Mouse (Mus musculus) neural tube, embryonic 14.5 days (tissue): ENCODE measurements around the gene Mrps23. TPM values are rescaled to one million over a fixed set of nuclear protein-coding genes. Genes with fewer than 3 reads are reported as not detected.

Experiments
- ATAC-seq: fragments of 200-750 bp; cut with Nextera tagmentation; 2 replicates; pipeline ENCODE4 v1.8.0; 2017; ENCODE audit warnings: low read depth, mild to moderate bottlenecking, moderate TSS enrichment, moderate library complexity
- H3K27ac ChIP-seq: fragments of 300-500 bp; sonication (generic); 2 replicates; pipeline ENCODE4 v1.5.1; 2014; ENCODE audit warnings: low read depth, mild to moderate bottlenecking, control low read depth, low read length, moderate library complexity, mixed read lengths
- H3K27me3 ChIP-seq: fragments of 300-500 bp; sonication (generic); 2 replicates; pipeline ENCODE4 v1.6.1; 2014; ENCODE audit warnings: low read length; ENCODE audit not compliant: control insufficient read depth, insufficient read depth
- H3K36me3 ChIP-seq: fragments of 300-500 bp; sonication (generic); 2 replicates; pipeline ENCODE4 v1.6.1; 2014; ENCODE audit warnings: low read length, mixed read lengths; ENCODE audit not compliant: control insufficient read depth, insufficient read depth
- H3K4me1 ChIP-seq: fragments of 300-500 bp; sonication (generic); 2 replicates; pipeline ENCODE4 v1.6.1; 2014; ENCODE audit warnings: low read length; ENCODE audit not compliant: control insufficient read depth, insufficient read depth
- H3K4me2 ChIP-seq: fragments of 300-500 bp; sonication (generic); 2 replicates; pipeline ENCODE4 v1.6.1; 2014; ENCODE audit warnings: mild to moderate bottlenecking, low read depth, low read length, control low read depth
- H3K4me3 ChIP-seq: fragments of 300-500 bp; sonication (generic); 2 replicates; pipeline ENCODE4 v1.5.1; 2014; ENCODE audit warnings: low read depth, low read length, control low read depth, mixed read lengths
- H3K9ac ChIP-seq: fragments of 300-500 bp; sonication (generic); replicated peaks from 2 replicates; pipeline ENCODE4 v1.6.1; 2014; ENCODE audit warnings: low read depth, mild to moderate bottlenecking, control low read depth, low read length, mixed read lengths
- H3K9me3 ChIP-seq: fragments of 300-500 bp; sonication (generic); 2 replicates; pipeline ENCODE4 v1.6.1; 2016; ENCODE audit warnings: low read length; ENCODE audit not compliant: control insufficient read depth
- WGBS: fragments of 180-500 bp; shearing (Covaris S2); extraction: QIAGEN DNeasy Blood & Tissue Kit; methylation state at CpG from one replicate; pipeline ENCODE4 v1.1.7; 2014; 5-methylcytosine and 5-hydroxymethylcytosine counted together
- polyA plus RNA-seq: library from polyadenylated mRNA; unstranded; fragments of >200 nt; fragmentation: Nextera tagmentation; extraction: Ambion mirVana; gene quantifications from 2 replicates; pipeline ENCODE4 v1.2.1, GENCODE M21; 2014

Gene Mrps23
- polyA plus RNA-seq, 1 experiment from 2014 or later: 63.7 TPM

DNA sequence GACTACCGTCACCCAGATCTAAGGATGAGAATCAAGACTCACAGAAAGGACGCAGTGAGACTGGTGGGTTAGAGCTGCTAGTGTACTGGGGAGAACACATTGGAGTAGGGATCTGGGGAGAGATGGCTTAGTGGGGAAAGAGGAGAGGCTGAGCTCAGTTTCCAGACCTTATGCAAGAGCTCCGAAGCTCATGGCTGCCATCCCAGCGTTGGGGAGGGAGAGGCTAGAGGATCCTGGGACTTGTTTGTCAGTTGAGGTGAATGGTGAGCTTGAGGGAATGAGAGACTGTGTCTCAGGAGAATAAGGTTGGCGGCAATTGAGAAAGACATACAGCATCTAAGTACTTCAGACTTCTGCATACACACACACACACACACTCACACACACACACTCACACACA is 44.4 kb downstream of the Mrps23 start:
- Histone ChIP-seq H3K27ac (no peak overlapping the region), H3K27me3 (no peaks in the 10 kb centered on the region), H3K4me2 (no peak overlapping the region), H3K4me1 (peaks cover 17% of the 10 kb centered on the region; the same call in 1 of the 2 replicates), H3K9me3 (no peaks in the 10 kb centered on the region), H3K36me3 (no peaks in the 10 kb centered on the region), H3K9ac (no peak overlapping the region), H3K4me3 (no peak overlapping the region)
- no peak for ATAC-seq
- 47% methylated on average over 5 of the region's 5 CpGs for WGBS

DNA sequence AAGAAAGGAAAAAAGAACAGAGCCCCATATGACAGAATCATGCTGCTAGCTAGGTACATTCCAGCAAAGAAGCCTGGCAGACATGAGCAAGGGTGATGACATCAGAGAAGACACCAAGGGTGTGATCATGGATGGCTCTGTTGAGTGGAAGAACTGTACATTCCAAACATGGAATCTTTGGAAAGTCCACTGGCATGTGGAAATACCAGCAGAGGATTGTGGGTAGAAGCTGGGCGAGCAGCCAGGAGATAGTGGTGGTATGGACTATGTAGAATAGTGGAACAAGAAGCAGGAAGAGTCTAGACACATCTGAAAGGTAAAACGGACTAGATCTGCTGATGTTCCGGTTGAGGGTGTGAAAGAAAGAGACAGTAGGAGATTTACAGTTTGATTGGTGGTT is 46.4 kb downstream of the Mrps23 start:
- Histone ChIP-seq H3K4me1 (peaks cover 17% of the 10 kb centered on the region; the same call in 1 of the 2 replicates), H3K9me3 (no peaks in the 10 kb centered on the region), H3K36me3 (no peaks in the 10 kb centered on the region), H3K4me2 (no peak overlapping the region), H3K4me3 (no peak overlapping the region), H3K9ac (no peak overlapping the region), H3K27me3 (no peaks in the 10 kb centered on the region), H3K27ac (no peak overlapping the region)
- WGBS: 93% methylated on average over 3 of the region's 3 CpGs
- no peak for ATAC-seq

DNA sequence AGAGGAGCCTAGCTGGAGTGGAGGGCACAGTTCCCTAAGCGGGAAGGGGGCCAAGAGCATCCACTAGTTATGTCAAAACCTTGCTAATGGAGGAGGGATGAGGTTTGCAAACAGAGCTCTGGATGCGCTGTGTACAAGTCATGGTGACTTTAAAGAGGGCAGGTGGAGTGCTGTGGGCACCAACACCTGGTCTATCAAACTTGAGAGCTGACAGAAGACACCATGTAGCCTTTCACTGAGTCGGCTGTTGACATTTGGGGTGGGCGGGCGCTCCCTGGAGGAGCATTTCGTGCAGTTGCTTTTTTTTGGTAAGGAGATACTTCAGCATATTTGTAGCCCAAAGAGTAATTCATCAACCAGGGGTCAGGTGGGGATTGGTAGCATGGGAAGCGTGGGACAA is 47.1 kb downstream of the Mrps23 start:
- H3K36me3 ChIP-seq: no peaks in the 10 kb centered on the region
- H3K9ac ChIP-seq: no peak overlapping the region
- H3K4me1 ChIP-seq: peaks cover 17% of the 10 kb centered on the region; the same call in 1 of the 2 replicates
- H3K27ac ChIP-seq: no peak overlapping the region
- WGBS: 55% methylated on average over 7 of the region's 7 CpGs
- no peak overlapping the region for H3K4me3 ChIP-seq
- H3K4me2 ChIP-seq: no peak overlapping the region
- no peaks in the 10 kb centered on the region for H3K27me3 ChIP-seq
- H3K9me3 ChIP-seq: no peaks in the 10 kb centered on the region
- ATAC-seq: no peak

DNA sequence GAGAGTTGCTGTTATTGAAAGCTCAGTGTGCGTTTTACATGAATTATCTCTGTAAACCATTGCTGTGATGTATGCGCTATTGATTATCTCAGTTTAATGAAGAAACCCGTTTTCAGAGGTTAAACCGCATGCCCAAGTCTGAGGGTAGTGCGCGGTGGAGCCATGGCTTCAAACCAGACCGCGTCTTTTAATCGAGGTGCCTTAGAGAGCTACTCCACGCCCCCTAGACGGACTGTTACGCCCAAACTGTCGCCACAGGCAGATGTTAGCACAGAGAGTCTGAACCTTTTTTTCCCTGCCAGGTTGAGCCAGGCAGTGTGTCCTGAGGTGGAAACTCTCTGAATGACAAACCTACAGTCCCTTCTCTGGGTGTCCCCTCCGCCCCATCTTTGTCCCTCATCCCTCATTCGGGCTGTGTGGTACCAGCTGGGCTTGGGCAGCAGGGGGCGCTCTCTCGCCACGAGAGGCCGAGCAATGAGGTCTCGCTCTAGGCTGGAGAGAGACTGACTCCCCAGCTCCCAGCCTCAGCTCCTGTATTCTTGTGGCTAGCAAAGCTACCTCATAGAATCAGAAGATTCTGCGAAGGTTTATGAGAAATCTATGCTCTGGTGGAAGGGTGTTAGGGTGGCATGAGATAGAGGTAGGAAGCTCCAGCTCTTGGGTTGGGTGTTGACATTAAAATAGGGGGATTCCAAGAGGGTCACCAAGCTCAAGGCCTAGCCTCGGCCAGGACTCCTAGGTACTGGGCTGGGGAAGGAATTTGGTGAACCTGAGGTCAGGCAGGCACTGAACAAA is 48.0 kb downstream of the Mrps23 start:
- no peak overlapping the region for H3K4me3 ChIP-seq
- H3K9me3 ChIP-seq: no peaks in the 10 kb centered on the region
- peak overlapping the region; percentile 26; the same call in 1 of the 2 replicates for H3K4me2 ChIP-seq
- H3K9ac ChIP-seq: no peak overlapping the region
- 0 out of 2 replicates have a peak overlapping the region, but pooled peaks have one; percentile 4 for H3K27ac ChIP-seq
- no peaks in the 10 kb centered on the region for H3K27me3 ChIP-seq
- H3K4me1 ChIP-seq: peaks cover 17% of the 10 kb centered on the region; the same call in 1 of the 2 replicates
- 13% methylated on average over 22 of the region's 22 CpGs for WGBS
- ATAC-seq: peak; percentile 91
- H3K36me3 ChIP-seq: no peaks in the 10 kb centered on the region

DNA sequence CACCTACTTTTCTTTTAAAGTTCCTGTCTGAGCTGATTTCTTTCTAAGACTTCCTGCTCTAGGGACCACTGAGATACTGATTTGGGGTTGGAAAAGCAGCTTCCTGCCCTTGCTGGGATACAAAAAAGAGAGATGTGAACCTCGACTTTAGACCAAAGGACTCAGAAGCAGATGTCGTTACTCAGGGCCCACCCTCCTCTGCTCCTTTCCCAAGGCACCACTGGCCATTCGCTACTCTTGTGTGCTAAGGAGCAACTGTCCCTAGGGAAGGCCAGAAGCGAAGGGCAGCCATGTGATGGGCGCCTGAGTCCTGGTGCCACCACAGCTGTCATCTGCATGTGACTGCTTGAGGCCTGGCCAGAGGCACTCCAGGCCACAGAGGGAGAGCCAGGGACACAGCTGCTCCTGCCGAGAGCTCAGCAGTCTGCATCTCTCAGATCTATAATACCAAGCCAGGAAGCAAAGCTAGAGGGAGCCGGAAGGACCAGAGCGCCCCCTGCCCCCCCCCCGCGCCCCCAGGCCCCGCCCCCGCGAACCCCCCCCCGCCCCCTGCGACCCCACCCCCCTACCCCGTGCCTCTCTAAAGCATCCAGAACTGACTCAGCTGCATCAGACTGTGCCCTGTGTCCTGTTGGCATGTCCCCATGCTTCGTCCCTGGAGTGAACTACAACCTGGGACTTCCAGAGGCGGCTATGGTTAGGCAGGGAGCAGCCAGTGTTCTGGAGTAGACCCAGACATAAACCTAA is 48.8 kb downstream of the Mrps23 start:
- Histone ChIP-seq H3K4me3 (no peak overlapping the region), H3K4me1 (peaks cover 17% of the 10 kb centered on the region; the same call in 1 of the 2 replicates), H3K27ac (peak overlapping the region; percentile 4; the same call in 1 of the 2 replicates), H3K9ac (no peak overlapping the region), H3K9me3 (no peaks in the 10 kb centered on the region), H3K36me3 (no peaks in the 10 kb centered on the region), H3K4me2 (no peak overlapping the region), H3K27me3 (no peaks in the 10 kb centered on the region)
- WGBS: 14% methylated on average over 9 of the region's 18 CpGs
- ATAC-seq: peak; percentile 33; the same call in 1 of the 2 replicates

DNA sequence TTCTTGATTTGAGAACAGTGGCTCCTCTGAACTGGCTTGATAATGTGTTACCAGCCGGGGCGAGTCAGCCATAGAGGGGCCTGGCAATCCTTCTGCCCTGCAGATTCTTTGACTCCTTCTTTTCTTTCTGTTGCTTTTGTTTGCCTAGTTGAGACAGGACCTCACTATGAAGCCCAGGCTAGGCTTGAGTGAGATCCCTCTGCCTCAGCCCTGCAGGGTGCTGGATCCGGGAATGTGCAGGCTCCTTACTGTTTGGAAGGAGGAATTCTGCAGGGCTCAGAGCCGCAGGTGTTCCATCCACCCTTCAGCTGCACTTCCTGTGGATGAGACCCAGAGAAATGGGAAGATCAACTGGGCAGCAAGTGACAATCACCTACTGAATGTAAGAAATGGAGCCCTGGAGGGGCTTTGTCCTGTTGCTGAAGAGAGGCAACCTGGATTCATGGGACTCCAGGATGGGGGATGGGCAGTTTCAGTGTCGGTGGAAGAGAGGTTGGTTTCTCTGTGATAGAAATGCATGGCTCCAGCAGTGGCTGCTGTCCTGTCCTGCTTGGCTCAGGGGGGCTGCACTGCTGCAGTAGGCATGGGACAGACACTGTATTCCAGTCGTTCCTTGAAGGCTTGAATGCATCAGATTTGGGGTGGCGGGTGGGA is 49.5 kb downstream of the Mrps23 start:
- H3K4me1 ChIP-seq: peaks cover 17% of the 10 kb centered on the region; the same call in 1 of the 2 replicates
- H3K27me3 ChIP-seq: no peaks in the 10 kb centered on the region
- no peak overlapping the region for H3K9ac ChIP-seq
- no peak overlapping the region for H3K4me3 ChIP-seq
- WGBS: 24% methylated on average over 7 of the region's 7 CpGs
- no peaks in the 10 kb centered on the region for H3K9me3 ChIP-seq
- no peak overlapping the region; the same call in 1 of the 2 replicates for H3K27ac ChIP-seq
- ATAC-seq: no peak
- no peak overlapping the region for H3K4me2 ChIP-seq
- no peaks in the 10 kb centered on the region for H3K36me3 ChIP-seq

DNA sequence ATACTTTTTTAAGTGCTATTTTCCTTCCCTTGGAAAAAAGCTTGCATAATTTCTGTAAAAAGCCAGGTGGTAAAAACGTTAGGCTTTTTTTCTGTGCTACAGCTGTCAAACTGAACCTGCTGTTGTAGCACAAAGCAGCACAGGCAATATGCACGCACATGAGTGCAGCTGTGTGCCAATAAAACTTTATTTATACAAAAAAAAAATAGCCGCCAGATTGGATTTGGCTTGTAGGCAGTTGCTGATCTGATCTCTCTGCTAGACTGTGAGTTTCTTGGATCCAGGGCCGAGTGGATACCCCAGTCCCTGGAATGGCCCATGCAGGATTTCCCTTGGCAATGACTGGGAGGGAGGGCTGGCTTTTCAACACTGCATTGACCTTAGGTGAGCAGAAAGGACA is 53.5 kb downstream of the Mrps23 start:
- Histone ChIP-seq H3K4me2 (no peak overlapping the region), H3K4me1 (0 out of 2 replicates have a peak, but pooled peaks cover 11% of the 10 kb centered on the region), H3K27me3 (no peaks in the 10 kb centered on the region), H3K36me3 (no peaks in the 10 kb centered on the region), H3K4me3 (no peak overlapping the region), H3K9ac (no peak overlapping the region), H3K27ac (no peak overlapping the region), H3K9me3 (no peaks in the 10 kb centered on the region)
- ATAC-seq: no peak
- 74% methylated on average over 4 of the region's 4 CpGs for WGBS

DNA sequence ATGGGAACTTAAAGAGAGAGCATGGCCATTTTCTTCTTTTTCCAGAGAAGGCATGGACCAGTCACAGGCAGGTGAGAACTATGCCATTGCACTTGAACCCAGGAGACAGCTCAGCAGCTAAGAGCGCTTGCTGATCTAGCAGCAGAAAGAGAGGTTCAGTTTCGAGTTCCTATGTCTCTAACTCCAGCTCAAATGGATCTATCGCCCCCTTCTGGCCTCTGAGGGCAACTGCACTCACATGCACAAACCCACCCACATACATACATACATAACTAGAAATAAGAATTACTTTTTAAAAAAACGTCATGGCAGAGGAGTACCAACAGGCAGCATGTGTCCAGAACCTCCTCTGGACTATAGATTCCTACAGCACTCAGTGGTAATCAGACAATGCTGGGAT is 54.0 kb downstream of the Mrps23 start:
- 0 out of 2 replicates have a peak, but pooled peaks cover 7% of the 10 kb centered on the region for H3K4me1 ChIP-seq
- no peaks in the 10 kb centered on the region for H3K27me3 ChIP-seq
- no peaks in the 10 kb centered on the region for H3K36me3 ChIP-seq
- no peak overlapping the region for H3K4me2 ChIP-seq
- H3K9me3 ChIP-seq: no peaks in the 10 kb centered on the region
- no peak overlapping the region for H3K4me3 ChIP-seq
- 86% methylated on average over 4 of the region's 4 CpGs for WGBS
- no peak for ATAC-seq
- H3K9ac ChIP-seq: no peak overlapping the region
- H3K27ac ChIP-seq: no peak overlapping the region
